Comparison of ENCODE assay signal across 8 mouse cellular contexts in the genomic region with DNA sequence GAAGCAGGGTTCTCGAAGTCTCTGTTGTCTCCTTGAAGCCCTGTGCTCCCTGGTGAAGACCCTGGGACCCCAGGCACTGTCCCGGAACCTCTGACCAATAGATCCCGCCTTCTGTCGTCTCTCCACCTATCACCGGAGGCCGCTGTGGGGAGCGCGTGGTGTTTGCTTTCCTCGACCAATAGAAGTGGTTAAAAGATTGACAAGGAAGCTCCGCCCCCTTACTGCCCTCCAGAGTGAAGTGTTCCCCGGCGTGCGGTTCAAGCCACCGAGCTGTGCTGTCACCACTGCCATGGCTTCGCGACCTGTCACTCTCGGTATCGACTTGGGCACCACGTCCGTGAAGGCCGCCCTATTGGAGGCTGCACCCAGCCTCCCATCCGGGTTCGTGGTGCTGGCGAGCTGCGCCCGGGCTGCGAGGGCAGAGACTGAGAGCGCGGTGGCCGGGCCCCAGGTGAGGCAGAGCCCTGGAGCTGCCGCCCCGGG. TPM values are rescaled to one million over a fixed set of nuclear protein-coding genes. Genes with fewer than 3 reads are reported as not detected.
DNase-seq lines count a peak whose midpoint lies in the region; ATAC-seq and TF ChIP-seq lines count a peak whose summit lies in the region.

A gene (plus strand): TSS at position 231 of the 483 bp plus-strand sequence.

- DNase-seq in A20 (ENCODE audit: low read depth, low spot score) (peak; percentile 96), liver (peak; percentile 95)
- peak; percentile 98 for DNase-seq in heart, embryonic 10.5 days (ENCODE audit: low spot score)
- DNase-seq in spleen, postnatal 4 days (ENCODE audit: low spot score in 2 of 2), result peak; percentile 94 to 96

- peaks cover 35% of the 10 kb centered on the region for H3K4me1 ChIP-seq in bone marrow macrophage, adult 2 months (ENCODE audit: control insufficient read depth, insufficient read depth, low read length)
- no peaks in the 10 kb centered on the region for H3K4me1 ChIP-seq in embryonic fibroblast, embryonic 13.5 days (ENCODE audit: control insufficient read depth, insufficient read depth, low read length)
- H3K4me1 ChIP-seq in heart, embryonic 10.5 days, result peaks cover 12% of the 10 kb centered on the region; the same call in 1 of the 2 replicates
- peaks cover 19% of the 10 kb centered on the region for H3K4me1 ChIP-seq in kidney, embryonic 15.5 days

- H3K36me3 ChIP-seq in heart, embryonic 10.5 days, result 0 out of 2 replicates have a peak, but pooled peaks cover 6% of the 10 kb centered on the region
- H3K36me3 ChIP-seq in kidney, embryonic 15.5 days, result peaks cover 10% of the 10 kb centered on the region; the same call in 1 of the 2 replicates

- H3K4me2 ChIP-seq in kidney, embryonic 15.5 days, result peak within 1 kb of the TSS; percentile 98

- no peak for TF ChIP-seq POLR2A in bone marrow macrophage, adult 2 months (IDR thresholded peaks at IDR 0.05; ENCODE audit: borderline replicate concordance, low read depth, low read length)
- peak; percentile 79 for TF ChIP-seq POLR2A in embryonic fibroblast, embryonic 13.5 days (IDR thresholded peaks at IDR 0.05; ENCODE audit: low read depth, low read length)

- ATAC-seq in kidney, embryonic 15.5 days (replicated peaks; ENCODE audit: low FRiP score), result peak; percentile 97
- peak; percentile 95 for ATAC-seq in monocyte, adult 5-6 weeks (replicated peaks; ENCODE audit: insufficient number of reproducible peaks, low FRiP score, low TSS enrichment, poor library complexity, severe bottlenecking)

- no peaks in the 10 kb centered on the region for H3K27me3 ChIP-seq in heart, embryonic 10.5 days (ENCODE audit: insufficient read depth, poor library complexity, severe bottlenecking)
- H3K27me3 ChIP-seq in kidney, embryonic 15.5 days, result no peaks in the 10 kb centered on the region

- peak within 1 kb of the TSS; percentile 64 for H3K27ac ChIP-seq in bone marrow macrophage, adult 2 months (ENCODE audit: insufficient read depth, low read depth, low read length)
- H3K27ac ChIP-seq in embryonic fibroblast, embryonic 13.5 days (ENCODE audit: insufficient read depth, low read length), result no peak within 1 kb of the TSS
- peak within 1 kb of the TSS; percentile 87 for H3K27ac ChIP-seq in heart, embryonic 10.5 days
- H3K27ac ChIP-seq in kidney, embryonic 15.5 days, result peak within 1 kb of the TSS; percentile 63; the same call in 1 of the 2 replicates

- H3K9me3 ChIP-seq in heart, embryonic 10.5 days, result no peaks in the 10 kb centered on the region
- no peaks in the 10 kb centered on the region for H3K9me3 ChIP-seq in kidney, embryonic 15.5 days (replicated peaks)

- H3K9ac ChIP-seq in kidney, embryonic 15.5 days, result peak within 1 kb of the TSS; percentile 83

- H3K4me3 ChIP-seq in bone marrow macrophage, adult 2 months (ENCODE audit: insufficient read depth, low read length), result peak within 1 kb of the TSS; percentile 96
- peak within 1 kb of the TSS; percentile 64 for H3K4me3 ChIP-seq in embryonic fibroblast, embryonic 13.5 days (ENCODE audit: insufficient read depth, low read length)
- peak within 1 kb of the TSS; percentile 87 for H3K4me3 ChIP-seq in heart, embryonic 10.5 days
- peak within 1 kb of the TSS; percentile 80 for H3K4me3 ChIP-seq in kidney, embryonic 15.5 days (replicated peaks)

- TF ChIP-seq CTCF in bone marrow macrophage, adult 2 months (IDR thresholded peaks at IDR 0.05; ENCODE audit: low read depth, low read length), result no peak
- no peak for TF ChIP-seq CTCF in embryonic fibroblast, embryonic 13.5 days (IDR thresholded peaks at IDR 0.05; ENCODE audit: borderline replicate concordance, insufficient read depth, low read length)

- WGBS in heart, embryonic 10.5 days, result under 1% methylated on average over 32 of the region's 32 CpGs
- whole genome bisulfite sequencing in kidney, embryonic 15.5 days, result 0% methylated on average over 32 of the region's 32 CpGs

RNA-seq across cellular contexts. Expression of the gene that starts here (rescaled TPM):
- polyA plus RNA-seq in bone marrow macrophage, adult 2 months (2012; ENCODE audit: insufficient read depth, insufficient read length, missing spikeins), result 3.3 and 4.0 TPM in 2 replicates
- 2.2 and 2.4 TPM in 2 replicates for polyA plus RNA-seq in embryonic fibroblast, embryonic 13.5 days (2011; ENCODE audit: insufficient read length, low read depth, missing spikeins)
- 0.54 and 0.62 TPM in 2 replicates for polyA plus RNA-seq in heart, embryonic 10.5 days (2016; fragmentation: Nextera tagmentation; extraction: Ambion mirVana)
- polyA plus RNA-seq in kidney, embryonic 15.5 days (2015; fragmentation: Nextera tagmentation; extraction: Ambion mirVana), result 1.5 and 1.7 TPM in 2 replicates
- total RNA-seq in monocyte, adult 5-6 weeks (2017), result 0.64 to 3.0 TPM (median 1.2 TPM) in 3 replicates

Comparison
In these comparisons a context has a peak if more than half of its experiments do, and no peak if none do; other contexts are left out.
1. Peak in DNase-seq, H3K4me3 ChIP-seq and H3K27ac ChIP-seq in heart, embryonic 10.5 days; RNA of the gene not detected or under 1 TPM.